Mouse (Mus musculus): ENCODE data around the gene Atp8a2.

DNA sequence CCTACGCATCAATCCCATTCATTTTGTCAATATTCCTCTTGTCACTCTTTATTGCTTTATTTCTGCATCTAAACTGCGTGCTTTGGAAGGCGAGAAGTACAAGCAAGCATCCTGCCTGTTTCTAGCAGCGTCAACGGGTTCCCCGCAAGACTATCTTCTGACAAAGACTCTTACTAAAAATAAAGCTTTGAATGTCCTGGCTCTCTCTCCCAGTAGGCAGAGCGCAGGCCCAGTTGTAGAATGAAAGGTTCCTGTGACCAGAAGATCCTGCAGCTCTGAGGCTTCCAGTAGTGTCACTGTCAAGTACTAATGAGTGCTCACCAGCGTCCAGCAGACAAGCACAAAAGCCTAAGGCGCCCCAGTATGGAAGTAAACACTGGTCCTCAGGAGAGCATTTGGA, 71.8 kb downstream of the Atp8a2 start:
- TF ChIP-seq POLR2A (IDR thresholded peaks at IDR 0.05; ENCODE audit: insufficient read depth, low read depth, low read length) = no peak
- TF ChIP-seq CTCF (IDR thresholded peaks at IDR 0.05) = no peak
- no peak for TF ChIP-seq EP300 (IDR thresholded peaks at IDR 0.05; ENCODE audit: insufficient read depth, low read depth, low read length)
